Mouse (Mus musculus) olfactory bulb, adult 2 months (tissue): Measurements from ENCODE around the gene Zbp1.

ENCODE experiments used
- CTCF ChIP-seq: fragments of 200-500 bp; IDR thresholded peaks from 2 replicates; pipeline ENCODE4 v1.5.1; 2012; ENCODE audit warnings: low read depth, mild to moderate bottlenecking, low read length, moderate library complexity; ENCODE audit not compliant: insufficient read depth
- POLR2A ChIP-seq: fragments of 200-500 bp; IDR thresholded peaks from 2 replicates; pipeline ENCODE4 v1.6.1; 2012; ENCODE audit warnings: mild to moderate bottlenecking, low read depth, low read length, moderate library complexity; ENCODE audit not compliant: insufficient read depth

DNA sequence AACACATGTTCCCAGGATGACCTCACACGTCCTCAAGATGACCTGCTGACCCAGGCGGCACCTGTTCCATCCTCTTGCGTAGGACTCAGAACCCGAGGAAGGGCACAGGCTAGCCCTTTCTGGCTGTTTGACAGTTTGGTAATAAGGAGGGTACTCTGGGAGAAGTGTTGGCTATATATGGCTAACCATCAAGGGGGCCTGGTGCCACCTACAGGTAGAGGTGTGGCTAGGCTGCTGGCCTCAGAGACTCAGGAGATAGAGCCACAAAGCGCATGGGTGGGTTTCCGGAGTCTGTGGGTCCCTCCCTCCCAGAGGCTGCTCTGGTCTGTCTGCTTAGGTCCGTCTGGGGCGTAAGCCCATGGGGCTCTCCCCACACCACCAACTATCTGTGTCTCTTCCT, 28.0 kb upstream of the Zbp1 start:
- TF ChIP-seq POLR2A = no peak
- TF ChIP-seq CTCF = no peak
